Mouse (Mus musculus) heart, embryonic 13.5 days (tissue): ENCODE measurements around the gene Gnmt. TPM values are rescaled to one million over a fixed set of nuclear protein-coding genes. Genes with fewer than 3 reads are reported as not detected.

Source experiments
- ATAC-seq: fragments of 200-750 bp; cut with Nextera tagmentation; 2 replicates; pipeline ENCODE4 v1.8.0; 2017; ENCODE audit warnings: moderate TSS enrichment; ENCODE audit not compliant: insufficient number of reproducible peaks, low FRiP score, low TSS enrichment; ENCODE audit errors: extremely low read depth
- H3K27ac ChIP-seq: fragments of 300-500 bp; sonication (generic); replicated peaks from 2 replicates; pipeline ENCODE4 v1.5.1; 2015; ENCODE audit warnings: moderate library complexity, mild to moderate bottlenecking, inconsistent platforms
- H3K27me3 ChIP-seq: fragments of 300-500 bp; sonication (generic); replicated peaks from 2 replicates; pipeline ENCODE4 v1.6.1; 2015; ENCODE audit warnings: mild to moderate bottlenecking, inconsistent platforms
- H3K36me3 ChIP-seq: fragments of 300-500 bp; sonication (generic); 2 replicates; pipeline ENCODE4 v1.6.1; 2015; ENCODE audit warnings: mild to moderate bottlenecking, inconsistent platforms
- H3K4me1 ChIP-seq: fragments of 300-500 bp; sonication (generic); 2 replicates; pipeline ENCODE4 v1.6.1; 2015; ENCODE audit warnings: inconsistent platforms
- H3K4me2 ChIP-seq: fragments of 300-500 bp; sonication (generic); 2 replicates; pipeline ENCODE4 v1.6.1; 2015; ENCODE audit warnings: inconsistent platforms, mild to moderate bottlenecking, moderate library complexity
- H3K4me3 ChIP-seq: fragments of 300-500 bp; sonication (generic); 2 replicates; pipeline ENCODE4 v1.5.1; 2015; ENCODE audit warnings: moderate library complexity, mild to moderate bottlenecking, inconsistent platforms
- H3K9ac ChIP-seq: fragments of 300-500 bp; sonication (generic); 2 replicates; pipeline ENCODE4 v1.6.1; 2015; ENCODE audit warnings: inconsistent platforms, mild to moderate bottlenecking, moderate library complexity
- H3K9me3 ChIP-seq: fragments of 300-500 bp; sonication (generic); 2 replicates; pipeline ENCODE4 v1.6.1; 2016; ENCODE audit warnings: inconsistent platforms
- WGBS: fragments of 180-500 bp; shearing (Covaris S2); methylation state at CpG from one replicate; pipeline ENCODE4 v1.1.7; 2015; ENCODE audit warnings: mixed read lengths; 5-methylcytosine and 5-hydroxymethylcytosine counted together
- polyA plus RNA-seq: library from polyadenylated mRNA; unstranded; fragments of >200 nt; fragmentation: Nextera tagmentation; extraction: Ambion mirVana; gene quantifications from 2 replicates; pipeline ENCODE4 v1.2.1, GENCODE M21; 2015

The Gnmt gene
- polyA plus RNA-seq, 1 experiment from 2014 or later, result 1.5 TPM

GRCm38 (mm10) chr17:46714756-46715481 lies 14.0 kb downstream of the Gnmt start:
- ATAC-seq, result no peak
- peaks cover 46% of the 10 kb centered on the region for H3K36me3 ChIP-seq
- H3K9ac ChIP-seq, result no peak overlapping the region
- H3K27me3 ChIP-seq, result no peaks in the 10 kb centered on the region
- H3K9me3 ChIP-seq, result no peaks in the 10 kb centered on the region
- no peak overlapping the region for H3K4me3 ChIP-seq
- no peak overlapping the region for H3K27ac ChIP-seq
- no peak overlapping the region for H3K4me2 ChIP-seq
- peaks cover 15% of the 10 kb centered on the region for H3K4me1 ChIP-seq
- 93% methylated on average over 11 of the region's 11 CpGs for WGBS

- peaks cover 46% of the 10 kb centered on the region for H3K36me3 ChIP-seq
- 87% methylated on average over 9 of the region's 9 CpGs for WGBS
- no peak for ATAC-seq
- H3K4me3 ChIP-seq, result no peak overlapping the region
- H3K4me1 ChIP-seq, result peaks cover 15% of the 10 kb centered on the region
- H3K9me3 ChIP-seq, result no peaks in the 10 kb centered on the region
- H3K9ac ChIP-seq, result no peak overlapping the region
- no peak overlapping the region for H3K27ac ChIP-seq
- H3K4me2 ChIP-seq, result no peak overlapping the region
- no peaks in the 10 kb centered on the region for H3K27me3 ChIP-seq
Observed at GRCm38 (mm10) chr17:46713849-46714248, 15.1 kb downstream of the Gnmt start.

GRCm38 (mm10) chr17:46712442-46712841 lies 16.5 kb downstream of the Gnmt start:
- peak overlapping the region; percentile 99 for H3K4me3 ChIP-seq
- WGBS, result 52% methylated on average over 7 of the region's 7 CpGs
- peaks cover 15% of the 10 kb centered on the region for H3K4me1 ChIP-seq
- H3K36me3 ChIP-seq, result peaks cover 42% of the 10 kb centered on the region
- peak overlapping the region; percentile 98 for H3K9ac ChIP-seq
- ATAC-seq, result no peak
- H3K27me3 ChIP-seq, result no peaks in the 10 kb centered on the region
- peak overlapping the region; percentile 82 for H3K4me2 ChIP-seq
- no peaks in the 10 kb centered on the region for H3K9me3 ChIP-seq
- H3K27ac ChIP-seq, result no peak overlapping the region

GRCm38 (mm10) chr17:46711612-46712271 lies 17.2 kb downstream of the Gnmt start:
- WGBS, result under 1% methylated on average over 75 of the region's 76 CpGs
- Histone ChIP-seq H3K4me1 (peaks cover 15% of the 10 kb centered on the region), H3K27ac (peak overlapping the region; percentile 69), H3K9me3 (no peaks in the 10 kb centered on the region), H3K36me3 (peaks cover 35% of the 10 kb centered on the region), H3K4me3 (peak overlapping the region; percentile 99), H3K9ac (peak overlapping the region; percentile 98), H3K27me3 (no peaks in the 10 kb centered on the region), H3K4me2 (peak overlapping the region; percentile 82)
- peak; percentile 47; the same call in 1 of the 2 replicates for ATAC-seq

- Histone ChIP-seq H3K27ac (peak within 1 kb of the TSS; percentile 69), H3K9me3 (no peaks in the 10 kb centered on the region), H3K9ac (peak within 1 kb of the TSS; percentile 98), H3K4me2 (peak within 1 kb of the TSS; percentile 82), H3K4me1 (peaks cover 18% of the 10 kb centered on the region), H3K27me3 (no peaks in the 10 kb centered on the region), H3K4me3 (peak within 1 kb of the TSS; percentile 99), H3K36me3 (peaks cover 28% of the 10 kb centered on the region)
- peak; percentile 73 for ATAC-seq
- 7% methylated on average over 36 of the region's 36 CpGs for WGBS
Observed at GRCm38 (mm10) chr17:46710959-46711597, 17.9 kb downstream of the Gnmt start, which contains the start of gene Pex6. Gene Pex6, plus strand, starts transcription at chr17:46711463.

- 79% methylated on average over 14 of the region's 14 CpGs for WGBS
- H3K4me2 ChIP-seq, result peak overlapping the region; percentile 93; the same call in 1 of the 2 replicates
- ATAC-seq, result no peak
Observed at GRCm38 (mm10) chr17:46706375-46707089, 22.4 kb downstream of the Gnmt start.

GRCm38 (mm10) chr17:46704887-46705835 lies 23.8 kb downstream of the Gnmt start, which contains the start of gene Ppp2r5d:
Gene Ppp2r5d, minus strand, starts transcription at chr17:46705111.
- ATAC-seq, result peak; percentile 92

More at GRCm38 (mm10) chr17:46706375-46707089, 22.4 kb downstream of the Gnmt start:
- no peaks in the 10 kb centered on the region for H3K36me3 ChIP-seq
- no peaks in the 10 kb centered on the region for H3K27me3 ChIP-seq
- peaks cover 33% of the 10 kb centered on the region for H3K4me1 ChIP-seq
- no peaks in the 10 kb centered on the region for H3K9me3 ChIP-seq
- H3K9ac ChIP-seq, result no peak overlapping the region
- no peak overlapping the region for H3K4me3 ChIP-seq
- no peak overlapping the region for H3K27ac ChIP-seq

GRCm38 (mm10) chr17:46703971-46704886 lies 24.7 kb downstream of the Gnmt start:
- H3K27me3 ChIP-seq, result no peaks in the 10 kb centered on the region
- peak overlapping the region; percentile 93 for H3K4me2 ChIP-seq
- peaks cover 40% of the 10 kb centered on the region for H3K4me1 ChIP-seq
- 5% methylated on average over 32 of the region's 41 CpGs for WGBS
- peak overlapping the region; percentile 91 for H3K27ac ChIP-seq
- ATAC-seq, result peak; percentile 66; the same call in 1 of the 2 replicates
- peak overlapping the region; percentile 95 for H3K9ac ChIP-seq
- peaks cover 9% of the 10 kb centered on the region for H3K36me3 ChIP-seq
- peak overlapping the region; percentile 94 for H3K4me3 ChIP-seq
- no peaks in the 10 kb centered on the region for H3K9me3 ChIP-seq

More at GRCm38 (mm10) chr17:46704887-46705835, 23.8 kb downstream of the Gnmt start, which contains the start of gene Ppp2r5d:
- Histone ChIP-seq H3K27ac (peak within 1 kb of the TSS; percentile 91), H3K4me1 (peaks cover 40% of the 10 kb centered on the region), H3K4me2 (peak within 1 kb of the TSS; percentile 93), H3K27me3 (no peaks in the 10 kb centered on the region), H3K36me3 (peaks cover under 1% of the 10 kb centered on the region; the same call in 1 of the 2 replicates), H3K9me3 (no peaks in the 10 kb centered on the region), H3K4me3 (peak within 1 kb of the TSS; percentile 94), H3K9ac (peak within 1 kb of the TSS; percentile 95)
- 1% methylated on average over 48 of the region's 48 CpGs for WGBS

GRCm38 (mm10) chr17:46702506-46702905 lies 26.5 kb downstream of the Gnmt start:
- H3K9ac ChIP-seq, result peak overlapping the region; percentile 95
- peaks cover 43% of the 10 kb centered on the region for H3K4me1 ChIP-seq
- H3K27ac ChIP-seq, result no peak overlapping the region
- H3K4me2 ChIP-seq, result peak overlapping the region; percentile 93; the same call in 1 of the 2 replicates
- H3K36me3 ChIP-seq, result peaks cover 24% of the 10 kb centered on the region
- no peaks in the 10 kb centered on the region for H3K9me3 ChIP-seq
- no peak overlapping the region for H3K4me3 ChIP-seq
- ATAC-seq, result no peak
- 89% methylated on average over 5 of the region's 5 CpGs for WGBS
- H3K27me3 ChIP-seq, result no peaks in the 10 kb centered on the region
